Mouse (Mus musculus) cerebral cortex, adult 2 months (tissue): ENCODE data around the gene 2210408I21Rik.

Experiments used
- WGBS: fragments of 180-500 bp; shearing (Covaris S2); methylation state at CpG from one replicate; pipeline ENCODE4 v1.1.7; 2018; 5-methylcytosine and 5-hydroxymethylcytosine counted together

The 2210408I21Rik gene

DNA sequence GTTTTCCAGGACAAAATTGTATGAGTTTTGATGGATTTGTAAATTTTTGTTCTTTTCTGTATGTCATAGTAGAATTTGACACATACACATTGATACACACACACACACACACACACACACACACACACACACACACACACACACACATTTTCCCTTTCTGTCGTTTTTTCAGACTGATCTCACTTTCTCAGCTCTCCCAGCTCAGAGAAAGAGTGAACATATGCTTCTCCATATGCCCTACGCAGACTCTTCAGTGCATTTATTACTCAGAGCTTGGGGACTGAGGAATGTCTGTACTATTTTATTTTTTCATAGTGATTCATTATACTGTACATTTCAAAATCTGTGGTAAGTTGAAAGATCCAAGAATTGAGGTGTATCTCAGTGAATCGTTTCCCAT lies 160.2 kb downstream of the 2210408I21Rik start:
- WGBS, result 45% methylated on average over 3 of the region's 3 CpGs

DNA sequence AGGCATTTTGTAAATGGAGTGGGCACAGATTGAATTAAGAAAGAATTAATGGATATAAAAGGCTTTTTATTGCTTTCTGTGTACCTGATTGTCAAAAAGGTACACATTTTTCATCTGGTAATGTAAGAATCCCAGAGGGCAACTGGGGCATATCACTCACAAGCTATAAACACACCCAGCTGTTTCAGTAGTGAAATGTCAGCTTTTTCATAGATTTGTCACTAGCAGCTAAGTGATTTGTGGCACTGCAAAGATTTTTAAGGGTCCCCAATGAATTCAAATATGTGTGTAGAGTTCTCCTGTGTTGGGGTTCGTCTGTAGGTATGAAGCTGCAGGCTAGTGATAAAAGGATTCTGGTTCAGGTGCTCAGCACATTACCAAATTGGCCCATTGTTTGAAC lies 188.8 kb downstream of the 2210408I21Rik start:
- 80% methylated on average over 1 of the region's 1 CpGs for WGBS

DNA sequence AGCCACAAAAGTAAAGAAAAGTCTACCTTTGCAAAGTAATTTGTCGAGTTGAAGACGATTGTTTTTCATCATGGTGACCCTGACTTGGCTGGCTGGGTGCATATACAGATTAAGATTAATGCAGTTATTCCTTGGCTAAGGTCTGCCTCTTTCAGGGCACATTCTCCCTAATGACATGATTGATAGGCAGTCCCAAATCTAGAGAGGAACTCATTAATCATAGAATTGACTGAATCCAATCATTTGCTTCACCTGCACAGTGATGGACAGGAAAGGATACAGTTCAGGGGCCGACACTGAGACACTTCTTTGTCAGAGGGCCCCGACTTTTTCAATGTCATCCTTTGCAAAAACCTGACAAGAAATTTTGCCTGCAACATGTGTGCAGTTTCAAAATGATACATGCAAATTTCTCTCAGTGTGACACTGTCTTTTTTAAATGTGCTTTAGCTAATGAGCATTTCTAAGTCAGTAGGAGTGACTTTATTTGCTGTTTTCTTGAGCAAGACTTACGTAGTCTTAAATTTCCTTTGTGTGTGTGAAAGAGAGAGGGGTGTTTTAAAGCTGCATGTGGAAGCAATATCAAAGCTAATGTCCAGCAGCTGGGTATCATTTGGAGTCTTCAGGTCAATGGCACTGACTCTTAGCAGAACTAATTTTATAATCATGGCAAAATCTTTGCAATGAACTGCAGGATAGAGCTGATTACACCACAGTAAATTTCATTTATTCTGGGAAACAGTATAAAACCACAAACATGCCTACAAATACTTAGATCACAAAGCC lies 191.0 kb downstream of the 2210408I21Rik start:
- 85% methylated on average over 5 of the region's 5 CpGs for WGBS

- 85% methylated on average over 2 of the region's 2 CpGs for WGBS
Observed at GRCm38 (mm10) chr13:77342097-77342496, 206.8 kb downstream of the 2210408I21Rik start.

DNA sequence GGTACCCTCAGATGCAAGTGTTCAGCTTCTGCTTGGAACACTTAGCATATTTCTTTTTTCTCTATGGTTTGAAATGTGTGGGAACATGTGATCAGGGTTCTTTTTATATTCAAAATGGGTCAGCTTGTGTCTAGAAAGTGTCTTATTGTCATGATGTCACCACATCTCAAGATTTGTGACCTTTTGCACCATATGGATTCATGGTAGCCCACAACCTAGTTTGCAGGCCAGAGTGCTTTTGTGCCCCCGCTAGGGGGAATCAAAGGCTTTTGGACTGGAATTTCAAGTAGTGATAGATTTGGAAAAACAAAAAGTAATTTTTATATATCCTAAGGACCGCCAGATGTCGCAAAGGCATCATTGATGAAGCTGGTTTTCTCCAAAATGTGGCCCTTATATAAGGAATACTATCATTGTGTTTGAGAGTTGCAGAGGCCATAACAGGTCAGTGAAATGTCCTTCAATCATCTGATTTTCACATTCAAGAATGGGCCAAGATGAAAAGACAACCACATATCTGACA lies 250.2 kb downstream of the 2210408I21Rik start:
- WGBS, result 83% methylated on average over 3 of the region's 3 CpGs

- WGBS, result 81% methylated on average over 4 of the region's 4 CpGs
Observed at GRCm38 (mm10) chr13:77386001-77386400, 250.7 kb downstream of the 2210408I21Rik start.

- 67% methylated on average over 4 of the region's 4 CpGs for WGBS
Observed at GRCm38 (mm10) chr13:77388148-77388547, 252.8 kb downstream of the 2210408I21Rik start.

GRCm38 (mm10) chr13:77396374-77396773 lies 261.0 kb downstream of the 2210408I21Rik start:
- 62% methylated on average over 2 of the region's 2 CpGs for WGBS

DNA sequence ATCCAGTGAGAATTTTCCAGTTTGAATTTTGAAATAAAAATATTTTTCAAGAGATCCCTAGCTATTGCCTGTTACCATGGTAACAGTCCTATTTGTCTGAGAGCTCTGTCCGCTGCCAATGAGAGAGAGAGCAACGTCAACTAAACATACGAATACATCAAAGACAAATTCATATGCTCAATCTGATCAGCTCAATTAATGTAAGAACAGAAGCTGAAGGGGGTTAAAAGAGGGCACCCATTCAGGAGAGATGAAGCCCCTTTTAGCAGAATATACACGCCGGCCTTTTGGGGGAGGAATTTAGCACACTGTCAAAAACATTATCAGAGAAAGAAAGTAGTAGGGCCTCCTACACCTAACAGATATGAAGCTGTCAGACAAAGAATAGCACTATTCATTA lies 261.6 kb downstream of the 2210408I21Rik start:
- whole genome bisulfite sequencing, result 36% methylated on average over 5 of the region's 5 CpGs

- WGBS, result 54% methylated on average over 7 of the region's 7 CpGs
Observed at GRCm38 (mm10) chr13:77397646-77398045, 262.3 kb downstream of the 2210408I21Rik start.

GRCm38 (mm10) chr13:77398477-77398876 lies 263.1 kb downstream of the 2210408I21Rik start:
- 55% methylated on average over 3 of the region's 3 CpGs for WGBS

DNA sequence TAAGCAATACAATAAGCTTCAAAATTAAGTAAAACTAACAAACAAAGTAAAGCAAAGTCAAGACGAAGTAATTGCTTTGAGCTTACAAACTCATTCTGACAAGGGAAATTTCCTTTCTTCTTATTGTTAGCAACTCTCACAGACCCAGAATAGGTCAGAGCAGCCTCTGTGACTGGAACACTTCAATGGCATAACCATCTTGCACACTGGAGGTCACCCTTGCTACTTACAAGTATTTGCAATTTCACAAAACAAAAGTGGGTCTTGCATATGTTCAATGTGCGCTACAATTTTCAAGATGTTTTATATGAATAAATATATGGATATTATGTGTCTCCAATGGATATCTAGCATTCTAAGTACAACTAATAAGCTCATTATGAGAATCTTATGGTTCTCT lies 265.4 kb downstream of the 2210408I21Rik start:
- WGBS, result 64% methylated on average over 2 of the region's 2 CpGs

DNA sequence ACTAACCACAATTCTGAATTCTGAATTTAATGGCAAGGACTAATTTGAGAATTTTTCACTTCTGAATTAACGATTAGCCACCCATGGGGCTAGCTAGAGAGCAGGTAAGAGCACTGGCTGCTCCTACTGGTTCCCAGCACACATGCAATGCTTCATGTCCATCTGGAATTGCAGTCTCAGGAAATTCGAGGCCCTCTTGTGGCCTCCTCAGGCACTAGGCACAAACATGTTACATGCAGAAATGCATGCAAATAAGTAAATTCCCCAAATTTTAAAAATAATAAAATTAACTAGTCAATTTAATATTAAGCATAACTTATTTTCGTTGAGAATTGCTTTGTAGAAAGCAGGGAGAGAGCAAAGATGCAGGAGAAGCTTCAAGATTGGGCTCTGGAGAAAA lies 273.2 kb downstream of the 2210408I21Rik start:
- 82% methylated on average over 3 of the region's 3 CpGs for WGBS

- 82% methylated on average over 2 of the region's 2 CpGs for WGBS
Observed at GRCm38 (mm10) chr13:77409804-77410203, 274.5 kb downstream of the 2210408I21Rik start.

GRCm38 (mm10) chr13:77412829-77413228 lies 277.5 kb downstream of the 2210408I21Rik start:
- WGBS, result 65% methylated on average over 2 of the region's 2 CpGs

- 75% methylated on average over 5 of the region's 5 CpGs for WGBS
Observed at GRCm38 (mm10) chr13:77450007-77450567, 314.7 kb downstream of the 2210408I21Rik start.

- WGBS, result 65% methylated on average over 3 of the region's 3 CpGs
Observed at GRCm38 (mm10) chr13:77470093-77470621, 334.8 kb downstream of the 2210408I21Rik start.

DNA sequence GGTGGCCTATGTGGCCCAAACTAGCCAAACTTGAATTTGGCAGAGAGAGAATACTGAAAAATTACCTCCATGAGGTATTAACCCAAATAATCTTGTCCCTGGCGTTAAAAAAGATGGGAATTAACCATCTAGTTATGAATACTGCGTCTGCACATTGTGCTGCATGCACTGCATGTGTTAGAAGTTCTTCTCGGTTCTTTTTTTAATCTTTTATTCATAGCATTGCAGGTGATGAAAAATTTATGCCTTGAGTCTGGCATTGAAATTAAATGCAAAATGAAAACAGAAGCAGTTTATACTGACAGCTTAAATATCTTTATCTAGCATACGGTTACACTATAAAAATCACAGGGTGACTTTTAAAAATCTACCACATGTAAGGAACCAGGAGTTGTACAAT lies 341.1 kb downstream of the 2210408I21Rik start:
- 50% methylated on average over 4 of the region's 4 CpGs for WGBS

DNA sequence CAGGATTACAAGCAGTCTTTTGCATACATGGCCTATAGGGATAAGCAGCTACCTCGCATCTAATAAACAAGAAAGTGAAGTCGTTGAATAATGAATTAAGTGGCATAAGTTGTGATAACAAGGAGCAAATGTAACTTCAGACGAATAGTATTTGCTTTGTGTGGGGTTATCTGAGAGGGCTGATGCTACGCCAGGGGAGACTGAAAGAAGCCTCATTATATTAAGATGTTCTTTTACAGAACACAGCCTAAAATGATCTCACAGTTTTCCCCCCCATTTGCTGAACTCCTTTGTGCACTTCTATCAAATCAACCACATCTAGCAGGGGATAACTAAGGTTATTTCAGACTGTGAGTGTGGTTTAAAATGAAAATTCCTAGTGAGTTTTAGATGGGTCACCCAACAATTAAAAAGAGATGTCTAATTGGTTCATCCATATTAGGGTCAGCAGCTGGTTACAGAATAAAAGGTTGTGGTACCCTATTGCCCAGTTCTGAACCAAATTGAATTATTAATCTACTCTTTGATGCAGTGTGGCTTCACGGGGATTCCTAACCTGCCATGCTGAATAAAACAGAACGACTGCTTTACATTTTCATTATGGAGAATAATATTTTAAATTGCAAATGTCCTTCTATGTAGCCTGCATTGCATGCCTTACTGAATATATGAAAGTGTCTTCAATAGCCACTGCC lies 343.2 kb downstream of the 2210408I21Rik start:
- WGBS, result 64% methylated on average over 6 of the region's 6 CpGs

GRCm38 (mm10) chr13:77489938-77490651 lies 354.8 kb downstream of the 2210408I21Rik start:
- 63% methylated on average over 3 of the region's 3 CpGs for WGBS

DNA sequence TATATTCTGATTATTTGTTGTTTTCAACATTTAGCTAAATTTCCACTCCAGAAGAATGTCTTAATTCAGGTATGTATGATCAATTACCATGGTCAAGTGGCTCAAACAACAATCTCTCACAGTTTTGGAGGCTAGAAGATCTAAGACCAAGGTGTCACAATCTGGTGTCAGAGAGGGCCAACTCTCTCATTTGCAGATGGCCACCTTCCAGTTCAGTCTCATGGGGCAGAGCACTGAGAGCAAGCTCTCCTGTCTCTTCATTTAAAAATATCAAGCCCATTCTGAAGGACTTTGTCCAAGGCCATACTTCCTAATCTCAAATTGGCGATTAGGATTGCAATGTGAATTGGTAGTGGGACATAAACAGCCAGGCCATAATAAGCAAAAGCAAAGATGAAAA lies 378.7 kb downstream of the 2210408I21Rik start:
- WGBS, result 91% methylated on average over 1 of the region's 1 CpGs
